Mouse (Mus musculus): ENCODE data around the gene Fam174b. TPM values are rescaled to one million over a fixed set of nuclear protein-coding genes. Genes with fewer than 3 reads are reported as not detected.
A peak's percentile ranks its signal among the peaks of the same experiment; 100 is the strongest.

The Fam174b gene
- polyA plus RNA-seq, 1 experiment from 2014 or later: 24.5 TPM

DNA sequence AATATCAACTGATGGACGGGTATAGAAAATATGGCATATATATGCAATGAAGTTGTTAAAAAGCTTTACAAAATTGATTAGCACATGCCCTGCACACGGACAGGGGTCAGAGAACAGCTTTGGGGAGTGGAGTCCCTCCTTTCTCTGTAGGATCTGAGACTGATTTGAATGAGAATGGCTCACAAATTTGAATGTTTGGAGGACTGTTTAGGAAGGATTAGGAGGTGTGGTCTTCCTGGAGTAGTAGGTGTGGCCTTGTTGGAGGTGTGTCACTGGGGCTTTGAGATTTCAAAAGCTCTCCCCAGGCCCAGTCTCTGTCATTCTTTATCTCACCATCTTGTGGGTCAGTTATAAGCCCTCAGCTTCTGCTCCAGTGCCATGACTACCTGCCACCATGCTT is 4.1 kb upstream of the Fam174b start:
- Histone ChIP-seq H3K4me1 (peaks cover 13% of the 10 kb centered on the region), H3K27ac (replicated peaks) (no peak overlapping the region), H3K36me3 (replicated peaks) (no peaks in the 10 kb centered on the region), H3K27me3 (replicated peaks; ENCODE audit: low read depth, poor library complexity, severe bottlenecking) (peaks cover 30% of the 10 kb centered on the region), H3K4me3 (no peak overlapping the region), H3K9me3 (0 out of 2 replicates have a peak, but pooled peaks cover 4% of the 10 kb centered on the region)
- DNase-seq (ENCODE audit: low spot score): no peak
- WGBS: 80% methylated on average over 2 of the region's 2 CpGs

DNA sequence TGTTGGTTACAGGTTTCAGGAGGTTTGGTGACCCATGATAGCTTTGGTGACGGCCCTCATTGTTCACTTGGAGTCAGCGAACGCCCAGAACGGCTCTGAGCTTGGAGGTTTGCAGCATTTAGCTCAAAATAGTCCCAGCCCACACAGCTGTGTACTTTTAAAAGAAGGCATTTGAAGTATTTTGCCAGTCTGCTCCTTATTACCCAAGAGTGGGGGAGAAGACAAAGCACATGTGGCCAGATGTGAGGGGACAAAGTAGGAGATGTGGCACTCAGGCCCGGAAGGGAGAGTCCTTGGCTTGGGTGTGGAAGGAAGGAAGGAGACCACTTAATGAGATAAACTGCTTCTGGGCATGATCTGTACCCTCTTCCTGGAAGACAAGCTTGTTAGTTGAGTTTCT is 1.3 kb downstream of the Fam174b start:
- Histone ChIP-seq H3K9me3 (no peaks in the 10 kb centered on the region), H3K4me1 (peaks cover 26% of the 10 kb centered on the region), H3K4me3 (peak overlapping the region; percentile 78), H3K27ac (replicated peaks) (no peak overlapping the region), H3K36me3 (replicated peaks) (no peaks in the 10 kb centered on the region), H3K27me3 (replicated peaks; ENCODE audit: low read depth, poor library complexity, severe bottlenecking) (peaks cover 50% of the 10 kb centered on the region)
- 51% methylated on average over 5 of the region's 5 CpGs for WGBS
- peak; percentile 26 for DNase-seq (ENCODE audit: low spot score)

DNA sequence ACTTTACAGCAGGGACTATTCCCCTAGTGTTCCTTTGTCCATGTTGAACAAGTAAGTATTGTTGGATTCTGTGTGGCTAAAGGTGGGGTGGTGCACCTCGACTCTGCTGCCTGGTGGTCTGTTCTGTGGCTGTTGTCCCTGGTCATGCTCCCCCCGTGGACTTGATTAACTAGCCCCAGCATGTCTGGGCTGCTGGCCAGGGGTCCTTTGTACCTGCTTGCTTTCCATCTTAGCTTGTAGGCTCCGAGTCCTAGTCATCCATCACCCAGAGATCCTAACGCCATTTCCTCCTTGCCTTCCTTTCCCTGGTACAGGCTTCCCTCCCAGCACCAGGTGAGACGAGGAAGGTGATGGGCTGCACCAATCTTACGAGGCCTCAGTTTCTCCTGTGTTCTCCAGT is 1.7 kb downstream of the Fam174b start:
- Histone ChIP-seq H3K4me3 (peak overlapping the region; percentile 78; the same call in 1 of the 2 replicates), H3K9me3 (no peaks in the 10 kb centered on the region), H3K36me3 (replicated peaks) (no peaks in the 10 kb centered on the region), H3K4me1 (peaks cover 26% of the 10 kb centered on the region), H3K27me3 (replicated peaks; ENCODE audit: low read depth, poor library complexity, severe bottlenecking) (peaks cover 50% of the 10 kb centered on the region), H3K27ac (replicated peaks) (peak overlapping the region; percentile 48; the same call in 1 of the 2 replicates)
- DNase-seq (ENCODE audit: low spot score): no peak
- 81% methylated on average over 6 of the region's 6 CpGs for WGBS

DNA sequence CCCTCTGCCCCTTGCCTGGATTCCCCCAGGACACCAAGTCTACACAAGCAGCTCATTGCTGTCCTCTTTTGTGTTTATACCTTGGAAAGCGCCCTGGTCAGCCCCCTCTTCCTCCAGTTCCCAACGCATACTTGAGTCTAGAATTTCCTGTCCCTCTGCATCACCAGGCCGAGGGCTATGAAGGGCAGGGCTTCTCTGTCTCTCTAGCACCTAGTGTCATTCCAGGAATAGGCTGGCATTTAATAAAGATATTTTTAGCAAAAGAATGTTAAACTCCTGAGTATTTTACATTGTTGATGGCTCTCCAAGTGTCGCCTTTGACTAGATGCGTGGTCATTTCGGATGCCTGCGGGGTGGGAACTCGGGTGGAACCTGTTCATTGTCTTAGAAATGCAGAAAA is 3.0 kb downstream of the Fam174b start:
- Histone ChIP-seq H3K27me3 (replicated peaks; ENCODE audit: low read depth, poor library complexity, severe bottlenecking) (peaks cover 49% of the 10 kb centered on the region), H3K4me3 (no peak overlapping the region), H3K9me3 (no peaks in the 10 kb centered on the region), H3K4me1 (peaks cover 26% of the 10 kb centered on the region), H3K36me3 (replicated peaks) (no peaks in the 10 kb centered on the region), H3K27ac (replicated peaks) (no peak overlapping the region)
- DNase-seq (ENCODE audit: low spot score): no peak
- 79% methylated on average over 8 of the region's 8 CpGs for WGBS

DNA sequence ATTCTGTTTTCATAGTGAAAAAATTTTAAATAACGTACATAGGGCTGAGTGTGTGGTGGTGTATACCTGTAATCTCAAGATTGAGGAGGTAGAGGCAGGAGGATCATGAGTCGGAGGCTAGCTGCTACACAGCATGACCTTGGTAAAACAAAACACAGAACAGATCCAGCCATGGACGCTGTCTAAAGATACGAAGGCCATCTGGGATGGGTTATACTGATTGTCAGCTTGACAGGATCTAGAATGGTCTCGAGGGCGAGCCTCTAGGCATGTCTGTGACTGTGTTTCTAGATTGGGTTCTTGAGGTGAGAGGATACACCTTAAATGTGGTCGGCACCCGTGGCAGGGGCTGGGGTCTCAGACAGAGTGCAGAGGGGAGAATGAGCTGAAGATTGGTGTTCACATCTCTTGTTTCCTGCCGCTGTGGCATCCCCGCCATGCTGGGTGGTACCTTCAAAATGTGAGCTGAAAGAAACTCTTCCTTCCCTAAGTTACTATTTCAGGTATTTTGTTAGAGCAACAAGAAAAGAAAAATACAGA is 3.8 kb downstream of the Fam174b start:
- H3K36me3 ChIP-seq (replicated peaks): no peaks in the 10 kb centered on the region
- no peak for DNase-seq (ENCODE audit: low spot score)
- H3K4me3 ChIP-seq: no peak overlapping the region
- H3K27me3 ChIP-seq (replicated peaks; ENCODE audit: low read depth, poor library complexity, severe bottlenecking): peaks cover 42% of the 10 kb centered on the region
- H3K4me1 ChIP-seq: peaks cover 26% of the 10 kb centered on the region
- H3K27ac ChIP-seq (replicated peaks): no peak overlapping the region
- H3K9me3 ChIP-seq: no peaks in the 10 kb centered on the region
- 73% methylated on average over 10 of the region's 10 CpGs for WGBS

DNA sequence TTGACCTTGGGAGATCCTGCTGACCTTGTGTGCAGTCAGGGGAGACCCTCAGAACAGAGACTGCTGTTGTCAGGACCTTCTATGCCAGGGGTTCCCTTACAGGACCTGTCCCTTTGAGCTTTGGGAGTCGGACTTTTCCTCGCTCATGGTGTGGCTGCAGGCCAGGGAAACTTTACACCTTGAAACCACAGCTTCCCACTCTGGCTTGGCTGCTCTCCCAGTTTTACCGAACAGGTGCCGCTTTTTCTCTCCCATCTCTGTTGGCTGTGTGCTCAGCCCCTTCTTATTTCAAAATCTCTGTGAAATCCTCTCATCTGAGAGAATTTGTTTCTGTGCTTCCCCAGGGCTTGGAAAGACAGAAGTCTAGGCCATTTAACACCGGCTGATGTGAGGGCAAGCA is 5.8 kb downstream of the Fam174b start:
- Histone ChIP-seq H3K27me3 (replicated peaks; ENCODE audit: low read depth, poor library complexity, severe bottlenecking) (peaks cover 22% of the 10 kb centered on the region), H3K4me1 (peaks cover 14% of the 10 kb centered on the region), H3K27ac (replicated peaks) (no peak overlapping the region), H3K9me3 (no peaks in the 10 kb centered on the region), H3K36me3 (replicated peaks) (no peaks in the 10 kb centered on the region), H3K4me3 (no peak overlapping the region)
- no peak for DNase-seq (ENCODE audit: low spot score)
- 81% methylated on average over 5 of the region's 5 CpGs for WGBS

DNA sequence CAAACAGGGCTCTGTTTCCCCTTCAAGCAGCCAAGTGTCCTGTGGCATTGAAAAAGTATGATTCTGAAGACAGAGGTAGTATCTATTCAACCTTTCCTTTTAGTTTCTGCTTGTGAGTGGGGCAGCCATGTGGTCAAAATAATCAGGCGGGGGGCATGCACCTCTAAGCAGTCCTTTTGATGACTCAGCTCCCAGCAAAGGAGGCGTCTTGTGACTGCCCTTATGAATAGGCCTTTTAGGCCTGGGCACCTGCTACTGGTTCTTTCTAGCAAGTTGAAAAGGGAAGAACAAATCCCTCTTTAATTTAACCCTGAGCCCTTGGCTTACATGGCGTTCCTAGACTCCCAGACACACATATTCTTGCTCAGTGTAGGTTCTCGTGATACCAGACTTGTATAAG is 6.7 kb downstream of the Fam174b start:
- WGBS: 72% methylated on average over 4 of the region's 4 CpGs
- peaks cover 5% of the 10 kb centered on the region for H3K4me1 ChIP-seq
- no peaks in the 10 kb centered on the region for H3K9me3 ChIP-seq
- H3K4me3 ChIP-seq: no peak overlapping the region
- H3K27ac ChIP-seq (replicated peaks): no peak overlapping the region
- H3K36me3 ChIP-seq (replicated peaks): no peaks in the 10 kb centered on the region
- H3K27me3 ChIP-seq (replicated peaks; ENCODE audit: low read depth, poor library complexity, severe bottlenecking): peaks cover 12% of the 10 kb centered on the region
- DNase-seq (ENCODE audit: low spot score): no peak

DNA sequence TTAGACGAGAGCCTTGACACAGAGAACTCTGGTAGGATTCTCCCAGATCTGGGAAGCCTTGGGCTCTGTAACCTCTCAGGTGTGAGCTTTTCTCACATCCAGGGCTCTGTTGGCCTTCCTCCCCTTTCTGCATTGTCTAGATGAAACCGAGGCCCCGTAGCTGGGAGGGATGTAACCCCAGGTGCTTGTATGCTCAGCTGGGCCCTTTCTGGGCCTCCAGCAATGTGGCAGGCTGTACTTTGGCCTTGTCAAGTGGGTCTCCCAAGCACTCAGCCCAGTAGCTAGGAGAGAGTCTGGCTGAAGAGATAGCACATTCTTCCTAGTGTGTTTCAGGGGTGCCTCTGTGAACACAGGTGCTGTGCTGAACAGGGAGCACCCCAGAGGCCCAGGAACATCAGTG is 7.4 kb downstream of the Fam174b start:
- no peak for DNase-seq (ENCODE audit: low spot score)
- H3K4me3 ChIP-seq: no peak overlapping the region
- no peaks in the 10 kb centered on the region for H3K36me3 ChIP-seq (replicated peaks)

DNA sequence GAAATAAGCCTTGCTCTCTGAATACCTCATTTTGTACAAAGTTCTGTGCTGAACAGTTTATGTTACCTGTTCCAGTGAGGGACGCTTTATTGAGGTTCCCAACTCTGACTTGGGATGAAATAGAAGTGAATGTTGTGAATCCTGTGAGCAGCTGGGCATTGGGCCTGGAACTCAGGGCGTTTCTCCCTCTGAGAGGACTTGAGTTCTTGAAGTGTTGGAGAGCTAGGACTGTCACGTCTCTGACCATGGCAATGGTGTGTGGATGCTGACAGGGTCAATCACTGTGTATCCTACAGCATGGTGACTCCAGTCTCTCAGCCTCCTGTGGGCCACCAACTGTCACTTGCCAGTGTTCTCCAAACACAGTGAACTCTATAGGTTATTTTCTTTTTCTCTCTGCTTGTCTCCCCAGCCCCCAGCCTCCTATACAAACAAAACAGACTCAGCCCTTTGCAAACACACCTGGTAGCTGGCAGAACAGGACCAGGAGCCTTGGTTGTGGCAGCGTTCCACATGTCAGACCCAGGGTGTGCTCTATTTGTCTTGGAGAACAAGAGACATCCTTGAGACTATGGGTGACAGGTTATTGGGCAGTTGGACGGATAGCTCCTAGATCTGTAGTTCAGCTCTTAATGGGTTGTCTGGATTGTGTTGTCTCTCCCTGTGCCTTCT is 8.5 kb downstream of the Fam174b start:
- Histone ChIP-seq H3K9me3 (no peaks in the 10 kb centered on the region), H3K36me3 (replicated peaks) (no peaks in the 10 kb centered on the region), H3K27ac (replicated peaks) (no peak overlapping the region), H3K4me3 (no peak overlapping the region), H3K27me3 (replicated peaks; ENCODE audit: low read depth, poor library complexity, severe bottlenecking) (no peaks in the 10 kb centered on the region), H3K4me1 (0 out of 2 replicates have a peak, but pooled peaks cover 3% of the 10 kb centered on the region)
- whole genome bisulfite sequencing: 87% methylated on average over 5 of the region's 5 CpGs
- no peak for DNase-seq (ENCODE audit: low spot score)

More for the DNA sequence above, 7.4 kb downstream of the Fam174b start:
- Histone ChIP-seq H3K27ac (replicated peaks) (no peak overlapping the region), H3K4me1 (0 out of 2 replicates have a peak, but pooled peaks cover 3% of the 10 kb centered on the region), H3K9me3 (no peaks in the 10 kb centered on the region), H3K27me3 (replicated peaks; ENCODE audit: low read depth, poor library complexity, severe bottlenecking) (peaks cover 6% of the 10 kb centered on the region; the same call in 1 of the 2 replicates)
- 89% methylated on average over 3 of the region's 3 CpGs for WGBS

DNA sequence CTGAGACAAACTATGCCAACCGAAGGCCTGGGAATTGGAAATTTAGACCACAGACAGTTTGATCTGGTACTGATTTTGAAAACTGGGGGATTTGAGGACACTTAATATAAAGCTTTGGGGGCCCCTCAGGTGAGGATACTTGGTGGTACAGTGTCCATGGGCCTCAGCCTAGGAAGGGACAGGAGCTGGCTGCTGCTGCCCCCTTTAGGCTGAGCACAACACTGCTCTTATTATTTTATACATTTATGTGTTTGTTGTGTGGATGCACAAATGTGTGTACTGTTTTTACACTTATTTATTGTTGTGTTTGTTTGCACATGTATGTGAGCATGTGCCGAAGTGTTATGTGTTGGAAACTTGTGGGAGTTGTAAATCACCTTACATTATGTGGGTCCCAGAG is 9.2 kb downstream of the Fam174b start:
- no peaks in the 10 kb centered on the region for H3K4me1 ChIP-seq
- H3K27me3 ChIP-seq (replicated peaks; ENCODE audit: low read depth, poor library complexity, severe bottlenecking): no peaks in the 10 kb centered on the region
- no peaks in the 10 kb centered on the region for H3K36me3 ChIP-seq (replicated peaks)
- WGBS: 89% methylated on average over 2 of the region's 2 CpGs
- no peak overlapping the region for H3K27ac ChIP-seq (replicated peaks)
- DNase-seq (ENCODE audit: low spot score): no peak
- H3K4me3 ChIP-seq: no peak overlapping the region
- no peaks in the 10 kb centered on the region for H3K9me3 ChIP-seq

DNA sequence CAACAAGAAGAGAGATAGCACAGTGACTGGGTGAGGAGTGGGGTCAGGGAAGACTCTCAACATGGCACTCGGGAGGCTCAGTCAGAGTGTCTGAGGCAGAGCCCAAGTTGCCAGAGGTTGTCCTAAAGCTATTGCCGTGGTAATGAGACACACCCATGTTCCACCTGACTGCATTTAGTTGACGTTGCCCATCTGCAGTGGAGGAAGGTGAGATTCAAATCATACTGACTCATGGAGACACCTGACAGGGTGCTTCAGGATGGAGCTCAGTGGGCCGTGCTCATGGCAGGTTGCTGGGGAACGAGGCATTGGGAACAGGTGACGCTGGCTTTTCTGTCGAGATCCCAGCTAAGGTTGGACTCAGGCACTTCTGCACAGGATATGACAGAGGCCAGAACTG is 9.9 kb downstream of the Fam174b start:
- no peaks in the 10 kb centered on the region for H3K4me1 ChIP-seq
- 89% methylated on average over 7 of the region's 7 CpGs for WGBS
- no peak for DNase-seq (ENCODE audit: low spot score)
- H3K27ac ChIP-seq (replicated peaks): no peak overlapping the region
- no peaks in the 10 kb centered on the region for H3K9me3 ChIP-seq
- no peaks in the 10 kb centered on the region for H3K36me3 ChIP-seq (replicated peaks)
- H3K27me3 ChIP-seq (replicated peaks; ENCODE audit: low read depth, poor library complexity, severe bottlenecking): no peaks in the 10 kb centered on the region
- H3K4me3 ChIP-seq: no peak overlapping the region

DNA sequence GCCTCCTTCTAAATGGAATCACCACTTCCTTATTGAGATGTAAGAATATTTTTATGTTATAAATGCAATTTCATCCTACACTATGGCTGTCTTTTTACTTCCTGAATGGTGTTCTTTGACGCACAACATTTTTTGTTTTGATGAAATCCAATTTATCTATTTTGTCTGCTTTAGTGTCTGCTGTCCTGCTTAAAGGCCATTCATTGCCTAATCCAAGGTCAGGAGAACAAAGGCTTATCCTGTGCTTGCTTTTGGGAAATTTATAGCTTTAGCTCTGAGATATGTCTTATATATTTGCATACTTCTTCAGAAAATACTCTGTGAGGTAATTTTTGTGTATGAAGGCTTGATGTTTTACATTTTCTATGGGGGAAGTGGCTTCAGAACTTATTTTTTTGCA is 13.5 kb downstream of the Fam174b start:
- 90% methylated on average over 1 of the region's 1 CpGs for WGBS
- peaks cover 3% of the 10 kb centered on the region; the same call in 1 of the 2 replicates for H3K9me3 ChIP-seq
- H3K4me3 ChIP-seq: no peak overlapping the region
- H3K27me3 ChIP-seq (replicated peaks; ENCODE audit: low read depth, poor library complexity, severe bottlenecking): no peaks in the 10 kb centered on the region
- no peak for DNase-seq (ENCODE audit: low spot score)
- no peak overlapping the region for H3K27ac ChIP-seq (replicated peaks)
- peaks cover 4% of the 10 kb centered on the region; the same call in 1 of the 2 replicates for H3K4me1 ChIP-seq
- no peaks in the 10 kb centered on the region for H3K36me3 ChIP-seq (replicated peaks)
